27 mouse cellular contexts compared by ENCODE assay signal in genomic region chr2:65421259-65422255, GRCm38 (mm10). TPM values are rescaled to one million over a fixed set of nuclear protein-coding genes. Genes with fewer than 3 reads are reported as not detected.
A peak's percentile ranks its signal among the peaks of the same experiment; 100 is the strongest.
DNase-seq lines count a peak whose midpoint lies in the region; ATAC-seq and TF ChIP-seq lines count a peak whose summit lies in the region.
"Had no signal": no experiment of that assay in that cellular context is flagged by ENCODE, and none has a peak within 500 bp of the region (broad histone marks: within the 10 kb centered on the region; RNA-seq: fewer than 3 reads in every experiment).

No protein-coding gene starts in this region.

- no peak overlapping the region for H3K9ac ChIP-seq in hindbrain, postnatal 0 days (replicated peaks; ENCODE audit: low read length)
- no peak overlapping the region for H3K9ac ChIP-seq in hindbrain, embryonic 16.5 days (ENCODE audit: low read depth, low read length)
- no peak overlapping the region for H3K9ac ChIP-seq in ES-E14 (ENCODE audit: insufficient read depth, low read depth, low read length, poor library complexity, severe bottlenecking)
- H3K9ac ChIP-seq in midbrain, postnatal 0 days (replicated peaks; ENCODE audit: low read length, poor library complexity, severe bottlenecking) = no peak overlapping the region
- H3K9ac ChIP-seq: embryonic facial prominence, embryonic 13.5 days; forebrain, embryonic 13.5 days; intestine, embryonic 15.5 days; liver, embryonic 13.5 days; lung, embryonic 14.5 days had no signal

- WGBS in hindbrain, postnatal 0 days = 40% methylated on average over 11 of the region's 11 CpGs
- 37% methylated on average over 11 of the region's 11 CpGs for WGBS in hindbrain, embryonic 16.5 days
- WGBS in midbrain, postnatal 0 days = 29% methylated on average over 11 of the region's 11 CpGs

- peak; percentile 21; the same call in 1 of the 2 replicates for TF ChIP-seq CTCF in hindbrain, postnatal 0 days (IDR thresholded peaks at IDR 0.05; ENCODE audit: low read depth)
- no peak for TF ChIP-seq CTCF in brain, embryonic 14.5 days (IDR thresholded peaks at IDR 0.05; ENCODE audit: borderline replicate concordance, extremely low read depth, insufficient read depth, insufficient read length)
- TF ChIP-seq CTCF in midbrain, postnatal 0 days (IDR thresholded peaks at IDR 0.05) = peak; percentile 31

- no peak for TF ChIP-seq POLR2A in brain, embryonic 14.5 days (IDR thresholded peaks at IDR 0.05; ENCODE audit: borderline replicate concordance, extremely low read depth, insufficient read depth, insufficient read length, poor library complexity, severe bottlenecking)

- no peak overlapping the region for H3K27ac ChIP-seq in hindbrain, postnatal 0 days
- no peak overlapping the region for H3K27ac ChIP-seq in hindbrain, embryonic 16.5 days (ENCODE audit: low read depth, low read length)
- H3K27ac ChIP-seq in ES-E14 (ENCODE audit: insufficient read depth, low read depth, low read length, poor library complexity, severe bottlenecking) = peak overlapping the region; percentile 10; the same call in 1 of the 2 replicates
- H3K27ac ChIP-seq in midbrain, postnatal 0 days (ENCODE audit: low read depth, low read length) = peak overlapping the region; percentile 48; the same call in 1 of the 2 replicates
- H3K27ac ChIP-seq: embryonic facial prominence, embryonic 13.5 days; forebrain, embryonic 13.5 days; intestine, embryonic 15.5 days; liver, embryonic 13.5 days had no signal

- no peak for ATAC-seq in hindbrain, postnatal 0 days
- no peak for ATAC-seq in hindbrain, embryonic 16.5 days
- ATAC-seq in midbrain, postnatal 0 days (ENCODE audit: low FRiP score) = peak; percentile 31; the same call in 1 of the 2 replicates
- no peak for ATAC-seq in megakaryocyte-erythroid progenitor cell, adult 5-6 weeks (replicated peaks; ENCODE audit: low FRiP score, low TSS enrichment, poor library complexity, severe bottlenecking)
- no peak for ATAC-seq in cerebellum, adult (ENCODE audit: insufficient number of reproducible peaks, low FRiP score, low TSS enrichment)
- ATAC-seq: forebrain, embryonic 13.5 days; intestine, embryonic 15.5 days had no signal

- H3K9me3 ChIP-seq in hindbrain, postnatal 0 days (ENCODE audit: low read length) = no peaks in the 10 kb centered on the region
- H3K9me3 ChIP-seq in hindbrain, embryonic 16.5 days (ENCODE audit: control insufficient read depth, low read length) = no peaks in the 10 kb centered on the region; the same call in 1 of the 2 replicates
- no peaks in the 10 kb centered on the region for H3K9me3 ChIP-seq in ES-E14 (ENCODE audit: control insufficient read depth, insufficient read depth, low read depth, low read length)
- H3K9me3 ChIP-seq in midbrain, postnatal 0 days (ENCODE audit: low read length) = no peaks in the 10 kb centered on the region
- H3K9me3 ChIP-seq: intestine, embryonic 15.5 days; liver, embryonic 13.5 days had no signal

- H3K4me1 ChIP-seq in hindbrain, postnatal 0 days (ENCODE audit: insufficient read depth, low read length) = no peaks in the 10 kb centered on the region
- H3K4me1 ChIP-seq in hindbrain, embryonic 16.5 days (ENCODE audit: control insufficient read depth, insufficient read depth, low read depth, low read length) = no peaks in the 10 kb centered on the region
- H3K4me1 ChIP-seq in ES-E14 (ENCODE audit: control insufficient read depth in 2 of 2, insufficient read depth in 2 of 2, low read length in 2 of 2, poor library complexity in 1 of 2) = peaks cover 14 to 17% of the 10 kb centered on the region in 2 experiments
- peaks cover 3% of the 10 kb centered on the region; the same call in 1 of the 2 replicates for H3K4me1 ChIP-seq in midbrain, postnatal 0 days (ENCODE audit: insufficient read depth, low read length)
- H3K4me1 ChIP-seq: forebrain, embryonic 13.5 days; intestine, embryonic 15.5 days; liver, embryonic 13.5 days had no signal

- no peaks in the 10 kb centered on the region for H3K36me3 ChIP-seq in hindbrain, postnatal 0 days (ENCODE audit: insufficient read depth, low read length)
- no peaks in the 10 kb centered on the region for H3K36me3 ChIP-seq in hindbrain, embryonic 16.5 days (ENCODE audit: control insufficient read depth, insufficient read depth, low read length)
- H3K36me3 ChIP-seq in ES-E14 (ENCODE audit: control insufficient read depth, insufficient read depth, low read length, poor library complexity, severe bottlenecking) = peaks cover 4% of the 10 kb centered on the region; the same call in 1 of the 2 replicates
- no peaks in the 10 kb centered on the region for H3K36me3 ChIP-seq in midbrain, postnatal 0 days (ENCODE audit: insufficient read depth, low read length)
- H3K36me3 ChIP-seq: embryonic facial prominence, embryonic 13.5 days; intestine, embryonic 15.5 days; liver, embryonic 13.5 days had no signal

- no peak overlapping the region for H3K4me2 ChIP-seq in hindbrain, postnatal 0 days (ENCODE audit: low read depth, low read length)
- no peak overlapping the region for H3K4me2 ChIP-seq in hindbrain, embryonic 16.5 days (ENCODE audit: low read length)
- no peak overlapping the region for H3K4me2 ChIP-seq in midbrain, postnatal 0 days (ENCODE audit: low read depth, low read length, poor library complexity, severe bottlenecking)
- H3K4me2 ChIP-seq: embryonic facial prominence, embryonic 13.5 days; forebrain, embryonic 13.5 days; heart, embryonic 11.5 days; intestine, embryonic 15.5 days; liver, embryonic 13.5 days; lung, embryonic 14.5 days had no signal

- in situ Hi-C loops in ES-E14 (cut with MboI; ENCODE audit: low sequenced_read_pairs in 2 of 2, unreplicated experiment in 2 of 2) = loop anchor here in 1 of 2 experiments (25.0 kb wide), 1 partner anchor 616 kb away; no protein-coding TSS in a partner anchor

- H3K4me3 ChIP-seq in hindbrain, postnatal 0 days (ENCODE audit: low read length) = no peak overlapping the region
- no peak overlapping the region for H3K4me3 ChIP-seq in hindbrain, embryonic 16.5 days (ENCODE audit: low read length)
- H3K4me3 ChIP-seq in ES-E14 (ENCODE audit: insufficient read depth in 1 of 2, low read depth in 1 of 2, low read length in 2 of 2, poor library complexity in 1 of 2, severe bottlenecking in 1 of 2) = no peak overlapping the region
- H3K4me3 ChIP-seq in midbrain, postnatal 0 days (ENCODE audit: low read depth, low read length) = no peak overlapping the region
- H3K4me3 ChIP-seq: embryonic facial prominence, embryonic 13.5 days; erythroblast, embryonic 14.5 days; forebrain, embryonic 13.5 days; intestine, embryonic 15.5 days; liver, embryonic 13.5 days had no signal

- no peak for DNase-seq in hindbrain, postnatal 0 days (ENCODE audit: low spot score)
- peak; percentile 73 for DNase-seq in ES-E14 (ENCODE audit: low read depth, low spot score)
- DNase-seq in brain, embryonic 14.5 days (ENCODE audit: low read depth) = peak; percentile 47
- no peak for DNase-seq in midbrain, postnatal 0 days (ENCODE audit: low spot score)
- DNase-seq: cerebellum, adult 2 months; cerebellum, postnatal 36 days; embryo, embryonic 11 days; gastrocnemius, postnatal 14 days; heart, adult 11 months; kidney, adult 9 months; kidney, postnatal 14 days; liver, embryonic 13.5 days; lung, embryonic 14.5 days; right cerebral cortex, postnatal 25 days; spleen, adult 18-20 months had no signal

- H3K27me3 ChIP-seq in hindbrain, postnatal 0 days (ENCODE audit: insufficient read depth, low read length) = no peaks in the 10 kb centered on the region
- no peaks in the 10 kb centered on the region for H3K27me3 ChIP-seq in hindbrain, embryonic 16.5 days (replicated peaks; ENCODE audit: control insufficient read depth, insufficient read depth, low read length)
- H3K27me3 ChIP-seq in midbrain, postnatal 0 days (ENCODE audit: insufficient read depth, low read length) = no peaks in the 10 kb centered on the region
- H3K27me3 ChIP-seq: embryonic facial prominence, embryonic 13.5 days; forebrain, embryonic 13.5 days; intestine, embryonic 15.5 days; liver, embryonic 13.5 days had no signal

TF ChIP-seq in ES-E14, 5 proteins besides CTCF, POLR2A, EP300 and RAD21:
- TF ChIP-seq ZNF384 (IDR thresholded peaks at IDR 0.05; ENCODE audit: low read depth, low read length) (no peak), CHD2 (IDR thresholded peaks at IDR 0.05; ENCODE audit: low read depth, low read length) (peak; percentile 47; the same call in 1 of the 2 replicates), ZC3H11A (IDR thresholded peaks at IDR 0.05; ENCODE audit: borderline replicate concordance, low read depth, low read length) (no peak), HCFC1 (IDR thresholded peaks at IDR 0.05; ENCODE audit: borderline replicate concordance, insufficient read depth, low read length) (no peak), MAFK (IDR thresholded peaks at IDR 0.05; ENCODE audit: insufficient read depth, low read depth, low read length) (peak; percentile 59; the same call in 1 of the 2 replicates)

RNA-seq across cellular contexts. Expression of gene Slc38a11, which starts 57.7 kb away (rescaled TPM):
- 4.1 and 6.0 TPM in 2 replicates for total RNA-seq in hindbrain, postnatal 0 days (2014; rRNA removed)
- 1.5 and 1.7 TPM in 2 replicates for polyA plus RNA-seq in hindbrain, postnatal 0 days (2015; fragmentation: Nextera tagmentation; extraction: Ambion mirVana)
- 1.5 and 1.7 TPM in 2 replicates for polyA plus RNA-seq in hindbrain, embryonic 16.5 days (2015; fragmentation: Nextera tagmentation; extraction: Ambion mirVana)
- total RNA-seq in ES-E14 (2012; rRNA removed) = 0.13 and 0.26 TPM in 2 replicates
- polyA plus RNA-seq in brain, embryonic 14.5 days (2012; rRNA removed) = 0.57 and 1.1 TPM in 2 replicates
- 3.3 and 4.0 TPM in 2 replicates for total RNA-seq in midbrain, postnatal 0 days (2014; rRNA removed)
- polyA plus RNA-seq in midbrain, postnatal 0 days (2015; fragmentation: Nextera tagmentation; extraction: Ambion mirVana) = 1.0 and 1.3 TPM in 2 replicates
- not detected in 2 replicates for total RNA-seq in megakaryocyte-erythroid progenitor cell, adult 5-6 weeks (2014; fragmentation: Nextera tagmentation)
- not detected in 2 replicates for total RNA-seq in megakaryocyte-erythroid progenitor cell, adult 5-6 weeks (2017)
- total RNA-seq: hematopoietic stem cell, adult 5-6 weeks; megakaryocyte, adult 5-6 weeks had no signal
- polyA plus RNA-seq: C2C12; erythroblast, embryonic 14.5 days; heart, embryonic 11.5 days; liver, embryonic 13.5 days; lung, embryonic 14.5 days; thymus, postnatal 0 days had no signal

Comparison
In these comparisons a context has a peak if more than half of its experiments do, and no peak if none do; other contexts are left out.
1. DNase-seq: peak in ES-E14 (single experiment) and brain, embryonic 14.5 days (single experiment); none in hindbrain, postnatal 0 days (single experiment) and midbrain, postnatal 0 days (single experiment).
2. H3K27ac ChIP-seq: peak in ES-E14 (single experiment) and midbrain, postnatal 0 days (single experiment); none in hindbrain, postnatal 0 days (single experiment) and hindbrain, embryonic 16.5 days (single experiment).